Mouse (Mus musculus) liver (tissue): ENCODE results near the gene Fut7.

Source experiments
- DNase-seq: peaks from one replicate; pipeline ENCODE4 v3.0.0-alpha.2; 2020; ENCODE audit warnings: mixed read lengths

Fut7 gene

GRCm38 (mm10) chr2:25426721-25427191 is 3.7 kb downstream of the Fut7 start:
- DNase-seq = peak; percentile 81

GRCm38 (mm10) chr2:25427256-25427655 is 4.2 kb downstream of the Fut7 start:
- no peak for DNase-seq

- DNase-seq = peak; percentile 93
Observed at GRCm38 (mm10) chr2:25428442-25429236, 5.6 kb downstream of the Fut7 start, which contains the start of gene Abca2. Gene Abca2, plus strand, starts transcription at chr2:25428703.

GRCm38 (mm10) chr2:25429435-25430180 is 6.5 kb downstream of the Fut7 start:
- DNase-seq = no peak

GRCm38 (mm10) chr2:25430395-25431233 is 7.5 kb downstream of the Fut7 start:
- DNase-seq = peak; percentile 2

DNA sequence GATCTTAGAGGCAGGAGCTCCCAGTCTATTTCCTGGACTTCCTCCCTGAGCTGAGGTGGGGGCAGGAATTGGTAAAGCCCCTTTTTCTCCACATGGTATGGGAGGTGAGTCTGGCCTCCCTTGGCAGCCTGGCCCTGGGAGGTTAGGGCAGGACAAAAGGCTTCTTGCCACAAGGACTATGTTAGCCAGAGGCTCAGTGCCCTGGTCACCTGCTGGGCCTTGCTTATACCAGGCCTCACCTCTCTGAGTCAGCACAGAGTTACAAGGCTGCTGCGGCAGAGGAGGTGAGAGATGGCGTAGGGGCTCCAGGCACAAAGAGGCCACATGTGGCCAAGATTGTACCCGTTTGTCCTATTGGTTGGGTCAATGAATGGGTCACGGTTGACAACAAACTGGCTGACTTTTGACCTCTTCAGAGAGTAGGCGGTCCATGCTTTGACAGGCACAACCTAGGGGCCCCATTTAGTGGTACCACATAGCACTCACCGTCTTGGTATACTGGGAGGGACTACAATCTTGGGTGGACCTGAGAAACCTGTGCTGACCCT is 8.3 kb downstream of the Fut7 start:
- peak; percentile 3 for DNase-seq

- peak; percentile 5 for DNase-seq
Observed at GRCm38 (mm10) chr2:25432326-25433098, 9.4 kb downstream of the Fut7 start.

GRCm38 (mm10) chr2:25433101-25433500 is 10.0 kb downstream of the Fut7 start:
- no peak for DNase-seq

DNA sequence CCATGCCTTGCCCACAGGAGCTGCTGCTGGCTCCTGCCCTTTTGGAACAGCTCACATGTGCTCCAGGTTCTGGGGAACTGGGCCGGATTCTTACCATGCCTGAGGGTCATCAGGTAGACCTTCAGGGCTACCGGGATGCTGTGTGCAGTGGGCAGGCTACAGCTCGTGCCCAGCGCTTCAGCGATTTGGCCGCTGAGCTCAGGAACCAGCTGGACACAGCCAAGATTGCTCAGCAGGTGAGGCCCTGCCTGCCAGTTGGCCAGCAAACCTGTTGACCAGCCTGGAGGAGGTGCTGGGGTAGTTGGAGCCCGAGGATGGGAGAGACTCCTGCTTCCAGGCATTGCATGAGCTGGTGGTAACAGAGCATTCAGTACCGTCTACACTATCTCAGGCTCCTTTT is 11.2 kb downstream of the Fut7 start:
- DNase-seq = peak; percentile 2

DNA sequence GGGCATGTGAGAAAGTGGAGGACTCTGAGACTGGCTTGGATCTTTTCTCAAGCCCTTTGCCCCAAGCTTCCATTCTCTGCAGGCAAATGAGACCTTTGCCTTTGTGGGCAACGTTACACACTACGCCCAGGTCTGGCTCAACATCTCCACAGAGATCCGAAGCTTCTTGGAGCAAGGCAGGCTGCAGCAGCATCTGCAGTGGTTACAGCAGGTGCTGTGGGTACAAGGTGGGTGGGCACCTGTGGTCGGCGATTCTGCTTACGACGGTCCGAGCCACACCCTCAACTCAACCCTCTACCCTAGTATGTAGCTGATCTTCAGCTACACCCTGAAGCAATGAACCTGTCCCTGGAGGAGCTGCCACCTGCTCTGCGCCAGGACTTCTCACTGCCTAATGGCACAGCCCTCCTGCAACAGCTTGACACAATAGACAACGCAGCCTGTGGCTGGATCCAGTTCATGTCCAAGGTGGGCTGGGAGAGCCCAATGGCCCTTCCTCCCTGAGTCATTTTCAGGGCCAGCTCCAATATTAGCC is 13.3 kb downstream of the Fut7 start:
- DNase-seq = no peak

- no peak for DNase-seq
Observed at GRCm38 (mm10) chr2:25441067-25441466, 18.0 kb downstream of the Fut7 start.

DNA sequence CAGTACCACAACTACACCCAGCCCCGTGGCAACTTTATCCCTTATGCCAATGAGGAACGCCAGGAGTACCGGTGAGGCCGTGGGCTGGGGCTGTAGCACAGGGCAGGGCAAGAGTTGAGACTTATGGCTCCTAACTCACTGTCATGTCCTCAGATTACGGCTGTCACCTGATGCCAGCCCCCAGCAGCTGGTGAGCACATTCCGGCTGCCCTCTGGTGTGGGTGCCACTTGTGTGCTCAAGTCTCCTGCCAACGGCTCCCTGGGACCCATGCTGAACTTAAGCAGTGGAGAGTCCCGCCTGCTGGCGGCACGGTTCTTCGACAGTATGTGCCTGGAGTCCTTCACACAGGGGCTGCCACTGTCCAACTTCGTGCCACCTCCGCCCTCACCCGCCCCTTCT is 19.6 kb downstream of the Fut7 start:
- DNase-seq = no peak

DNA sequence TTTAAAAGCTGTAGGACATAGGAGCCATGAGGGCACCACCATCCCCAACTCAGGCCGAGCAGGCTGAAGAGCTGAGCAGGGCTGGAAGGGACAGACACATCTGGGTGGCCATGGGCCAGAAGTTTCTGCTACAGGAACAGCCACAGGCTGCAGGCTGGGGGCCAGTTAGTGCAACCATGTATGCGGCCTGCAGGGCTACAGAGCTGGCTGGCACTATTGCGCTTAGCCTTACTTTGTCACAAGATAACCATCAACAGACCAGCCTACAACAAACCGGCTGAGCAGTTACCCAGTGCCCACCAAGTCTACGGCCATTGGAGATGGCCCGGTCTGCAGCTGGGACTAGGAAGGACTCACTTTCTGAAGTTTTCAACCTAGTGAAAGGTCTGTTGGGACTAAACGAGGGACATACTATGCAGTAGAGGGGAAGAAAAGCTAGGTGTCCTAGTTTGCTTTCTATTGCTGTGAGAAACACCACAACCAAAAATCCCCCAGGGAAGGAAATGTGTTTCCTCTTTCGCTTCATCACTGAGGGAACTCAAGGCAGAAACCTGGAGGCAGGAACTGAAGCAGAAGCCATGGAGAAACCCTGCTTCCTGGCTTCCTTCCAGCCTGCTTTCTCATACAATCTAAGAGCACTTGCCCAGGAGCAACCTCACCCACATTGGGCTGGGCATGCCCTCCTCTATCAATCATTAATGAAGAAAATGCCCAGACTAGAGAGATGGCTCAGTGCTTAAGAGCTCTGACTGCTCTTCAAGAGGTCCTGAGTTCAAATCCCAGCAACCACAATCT is 28.0 kb downstream of the Fut7 start:
- no peak for DNase-seq

- DNase-seq = no peak
Observed at GRCm38 (mm10) chr2:25452951-25453350, 29.9 kb downstream of the Fut7 start.

- peak; percentile 21 for DNase-seq
Observed at GRCm38 (mm10) chr2:25456205-25456953, 33.3 kb downstream of the Fut7 start, which contains the start of gene Clic3. Gene Clic3, plus strand, starts transcription at chr2:25456838.

DNA sequence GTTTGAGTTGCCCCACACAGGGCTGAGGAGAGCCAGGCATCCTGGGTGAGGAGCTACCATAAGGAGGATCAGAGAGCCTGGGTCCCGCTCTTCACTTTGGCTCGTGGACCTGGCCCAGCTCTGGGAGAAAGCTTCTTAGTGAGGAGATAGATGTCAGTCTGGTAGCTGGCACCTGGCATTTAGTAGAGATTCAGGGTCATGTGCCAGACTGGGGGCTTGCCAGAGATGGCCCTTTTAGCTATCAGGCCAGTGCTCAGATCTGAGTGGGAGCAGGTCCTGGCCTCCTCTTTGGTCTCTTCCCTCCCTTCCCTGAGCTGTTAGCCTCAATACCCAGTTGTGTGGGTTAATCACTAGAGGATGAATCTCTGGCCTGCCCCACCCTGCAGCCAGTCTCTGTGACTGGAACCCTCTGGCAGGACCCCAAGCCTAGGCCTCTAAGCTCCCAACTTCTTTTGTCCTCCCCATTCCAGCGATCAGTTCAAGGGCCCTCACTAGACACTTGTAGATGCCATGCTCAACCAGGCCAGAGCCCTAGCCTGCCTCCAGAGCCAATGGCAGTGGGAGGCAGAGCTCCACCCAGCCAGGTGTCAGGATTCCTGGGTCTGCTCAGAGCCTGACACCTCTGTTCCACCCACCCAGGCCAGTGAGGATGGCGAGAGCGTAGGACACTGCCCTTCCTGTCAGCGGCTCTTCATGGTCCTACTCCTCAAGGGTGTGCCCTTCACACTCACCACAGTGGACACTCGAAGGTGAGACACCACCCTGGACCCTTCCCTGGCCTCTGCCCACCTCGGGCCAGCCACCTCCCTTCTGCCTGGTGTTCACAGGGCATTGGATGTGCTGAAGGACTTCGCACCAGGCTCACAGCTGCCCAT is 34.2 kb downstream of the Fut7 start:
- DNase-seq = no peak

GRCm38 (mm10) chr2:25458911-25459310 is 35.8 kb downstream of the Fut7 start:
- no peak for DNase-seq

- no peak for DNase-seq
Observed at GRCm38 (mm10) chr2:25460135-25460534, 37.1 kb downstream of the Fut7 start.
